Mouse (Mus musculus): Measurements from ENCODE around the gene Map3k4. TPM values are rescaled to one million over a fixed set of nuclear protein-coding genes. Genes with fewer than 3 reads are reported as not detected.

Map3k4 gene
- polyA plus RNA-seq, 1 experiment from 2014 or later, result 47.9 TPM

DNA sequence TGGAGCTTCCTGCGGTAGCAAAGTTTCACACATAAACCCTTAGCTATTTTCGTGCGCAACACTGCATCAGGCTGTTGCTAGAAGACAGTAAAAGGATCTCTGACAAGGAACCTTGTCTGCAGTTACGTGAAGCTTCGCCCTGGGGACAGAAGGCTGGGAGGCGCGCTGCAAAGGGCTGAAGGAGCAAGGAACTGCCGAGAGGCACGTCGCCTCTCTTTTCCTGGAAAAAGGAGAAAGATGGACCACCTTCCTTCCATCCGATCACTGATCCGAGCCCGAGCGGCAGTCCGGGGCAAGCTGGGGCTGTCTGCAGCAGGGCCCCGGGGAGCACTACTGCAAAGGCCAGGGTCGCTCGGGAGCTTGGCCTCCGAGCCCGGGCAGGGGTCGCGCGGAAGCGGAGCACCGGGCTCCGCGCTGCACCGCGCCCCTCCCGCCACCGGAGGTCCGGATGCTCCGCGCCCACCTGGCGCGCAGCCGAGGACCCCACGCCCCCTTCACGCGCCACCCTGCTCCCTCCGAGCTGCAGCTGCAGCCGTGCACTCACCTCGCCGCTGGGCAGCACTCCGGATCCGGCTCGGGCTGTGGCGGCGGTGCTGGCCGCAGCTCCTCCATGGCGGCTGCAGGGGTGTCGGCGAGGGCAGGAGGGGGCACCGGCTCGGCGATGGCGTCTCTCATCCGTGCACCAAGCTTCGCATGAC lies 493 bp downstream of the Map3k4 start:
- peak overlapping the region; percentile 80 for H3K4me2 ChIP-seq
- no peak for TF ChIP-seq CTCF (IDR thresholded peaks at IDR 0.05; ENCODE audit: low read depth)
- 0 out of 2 replicates have a peak, but pooled peaks cover 2% of the 10 kb centered on the region for H3K4me1 ChIP-seq (ENCODE audit: insufficient read depth)
- no peaks in the 10 kb centered on the region for H3K27me3 ChIP-seq (ENCODE audit: insufficient read depth, low read length)
- H3K36me3 ChIP-seq (ENCODE audit: insufficient read depth), result no peaks in the 10 kb centered on the region
- under 1% methylated on average over 58 of the region's 59 CpGs for WGBS
- peak overlapping the region; percentile 95 for H3K27ac ChIP-seq (ENCODE audit: low read depth)
- peak overlapping the region; percentile 89 for H3K9ac ChIP-seq
- H3K4me3 ChIP-seq (ENCODE audit: low read depth, low read length), result peak overlapping the region; percentile 96
- DNase-seq, result peak; percentile 43
- no peaks in the 10 kb centered on the region for H3K9me3 ChIP-seq (ENCODE audit: low read depth, low read length)
- peak; percentile 83 for ATAC-seq (ENCODE audit: insufficient read depth)

DNA sequence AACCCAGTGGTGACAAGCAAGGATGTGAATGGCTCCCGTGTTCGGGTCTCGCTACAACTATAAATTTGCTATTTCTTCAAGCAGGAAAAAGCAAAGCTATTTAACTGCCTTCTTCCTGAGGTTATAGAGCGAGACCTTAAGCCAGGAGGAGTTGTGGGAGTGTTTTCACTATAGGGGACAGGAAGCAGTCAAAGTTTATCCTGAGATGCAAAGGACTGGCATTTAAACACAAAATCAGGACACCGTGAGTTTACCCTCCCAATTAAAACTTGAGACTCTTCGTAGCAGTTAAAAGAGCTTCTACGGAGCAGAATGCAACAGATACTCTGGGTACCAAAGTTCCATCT lies 1.0 kb downstream of the Map3k4 start:
- H3K27ac ChIP-seq (ENCODE audit: low read depth), result peak overlapping the region; percentile 95
- 0 out of 2 replicates have a peak, but pooled peaks cover 2% of the 10 kb centered on the region for H3K4me1 ChIP-seq (ENCODE audit: insufficient read depth)
- ATAC-seq (ENCODE audit: insufficient read depth) (no peak), DNase-seq (no peak)
- peak overlapping the region; percentile 89 for H3K9ac ChIP-seq
- no peaks in the 10 kb centered on the region for H3K36me3 ChIP-seq (ENCODE audit: insufficient read depth)
- no peaks in the 10 kb centered on the region for H3K27me3 ChIP-seq (ENCODE audit: insufficient read depth, low read length)
- TF ChIP-seq CTCF (IDR thresholded peaks at IDR 0.05; ENCODE audit: low read depth), result no peak
- H3K9me3 ChIP-seq (ENCODE audit: low read depth, low read length), result no peaks in the 10 kb centered on the region
- H3K4me2 ChIP-seq, result peak overlapping the region; percentile 80
- 4% methylated on average over 7 of the region's 7 CpGs for WGBS
- H3K4me3 ChIP-seq (ENCODE audit: low read depth, low read length), result peak overlapping the region; percentile 96

DNA sequence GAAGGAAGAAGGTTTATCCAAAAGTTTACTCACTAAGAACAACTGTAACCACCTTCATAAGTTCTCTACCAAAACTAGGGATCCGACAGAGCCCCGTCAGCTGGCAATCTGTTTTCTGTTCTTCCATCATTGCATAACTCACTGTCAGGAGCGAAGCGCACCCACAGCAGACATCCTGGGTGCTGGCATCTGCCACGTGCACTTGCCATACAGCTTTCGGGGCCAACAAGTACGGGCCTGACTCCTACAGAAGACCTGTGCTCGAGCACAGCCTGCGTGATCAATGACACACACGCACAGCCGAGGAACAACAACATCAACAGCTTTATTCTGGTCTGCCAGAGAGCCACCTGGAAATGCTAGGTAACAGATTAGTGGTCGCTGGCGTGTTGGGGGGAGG lies 2.3 kb downstream of the Map3k4 start:
- no peaks in the 10 kb centered on the region for H3K9me3 ChIP-seq (ENCODE audit: low read depth, low read length)
- DNase-seq (no peak), ATAC-seq (ENCODE audit: insufficient read depth) (no peak)
- H3K4me2 ChIP-seq, result no peak overlapping the region
- H3K27ac ChIP-seq (ENCODE audit: low read depth), result no peak overlapping the region
- H3K36me3 ChIP-seq (ENCODE audit: insufficient read depth), result no peaks in the 10 kb centered on the region
- no peak overlapping the region for H3K4me3 ChIP-seq (ENCODE audit: low read depth, low read length)
- no peaks in the 10 kb centered on the region for H3K27me3 ChIP-seq (ENCODE audit: insufficient read depth, low read length)
- TF ChIP-seq CTCF (IDR thresholded peaks at IDR 0.05; ENCODE audit: low read depth), result no peak
- 89% methylated on average over 13 of the region's 13 CpGs for WGBS
- H3K4me1 ChIP-seq (ENCODE audit: insufficient read depth), result 0 out of 2 replicates have a peak, but pooled peaks cover 2% of the 10 kb centered on the region
- H3K9ac ChIP-seq, result no peak overlapping the region

DNA sequence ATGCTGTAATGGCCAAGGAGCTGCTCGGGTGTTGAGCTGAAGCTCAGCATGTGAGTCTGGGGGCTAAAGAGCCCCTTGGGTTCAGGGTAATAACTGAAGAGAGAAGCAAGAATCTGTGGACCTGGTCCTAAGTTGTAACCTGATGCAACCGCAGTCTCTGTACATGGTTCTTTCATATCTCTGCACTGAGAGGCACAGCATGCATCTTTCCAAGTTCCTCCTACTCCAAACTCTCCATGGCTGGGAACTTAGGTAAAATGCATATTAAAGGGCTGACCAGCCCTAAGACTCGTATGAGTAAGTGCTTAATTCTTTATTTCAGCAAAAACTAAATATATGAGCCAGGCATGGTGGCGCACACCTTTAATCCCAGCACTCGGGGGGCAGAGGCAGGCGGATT lies 6.3 kb downstream of the Map3k4 start:
- Histone ChIP-seq H3K27me3 (ENCODE audit: insufficient read depth, low read length) (no peaks in the 10 kb centered on the region), H3K27ac (ENCODE audit: low read depth) (no peak overlapping the region), H3K9me3 (ENCODE audit: low read depth, low read length) (no peaks in the 10 kb centered on the region), H3K4me3 (ENCODE audit: low read depth, low read length) (no peak overlapping the region), H3K4me1 (ENCODE audit: insufficient read depth) (0 out of 2 replicates have a peak, but pooled peaks cover 2% of the 10 kb centered on the region), H3K36me3 (ENCODE audit: insufficient read depth) (no peaks in the 10 kb centered on the region), H3K9ac (no peak overlapping the region), H3K4me2 (no peak overlapping the region)
- DNase-seq (no peak), ATAC-seq (ENCODE audit: insufficient read depth) (no peak)
- no peak for TF ChIP-seq CTCF (IDR thresholded peaks at IDR 0.05; ENCODE audit: low read depth)
- 92% methylated on average over 6 of the region's 6 CpGs for WGBS

DNA sequence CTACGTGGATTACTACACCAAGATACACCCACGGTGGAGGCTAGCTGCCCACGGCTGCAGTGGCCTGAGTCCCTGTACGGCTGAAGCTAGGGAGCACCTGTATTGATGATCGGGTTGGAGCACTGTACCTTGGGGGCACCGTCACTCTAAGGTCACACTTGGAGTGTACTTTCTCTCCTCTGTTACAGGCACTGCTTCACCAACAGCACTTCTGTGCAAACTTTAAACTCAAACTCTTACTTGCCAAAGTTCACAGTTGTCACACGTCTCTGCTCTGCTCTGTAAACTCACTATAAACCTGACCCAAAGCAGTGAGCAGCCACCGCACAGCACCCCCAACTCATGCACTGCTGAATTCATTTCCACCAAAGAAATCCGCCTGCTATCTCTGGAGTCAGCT lies 9.1 kb downstream of the Map3k4 start:
- H3K4me1 ChIP-seq (ENCODE audit: insufficient read depth), result no peaks in the 10 kb centered on the region
- 79% methylated on average over 9 of the region's 9 CpGs for WGBS
- no peaks in the 10 kb centered on the region for H3K9me3 ChIP-seq (ENCODE audit: low read depth, low read length)
- no peak for DNase-seq
- no peak overlapping the region for H3K9ac ChIP-seq
- H3K27ac ChIP-seq (ENCODE audit: low read depth), result no peak overlapping the region
- TF ChIP-seq CTCF (IDR thresholded peaks at IDR 0.05; ENCODE audit: low read depth), result no peak
- ATAC-seq (ENCODE audit: insufficient read depth), result no peak
- H3K4me3 ChIP-seq (ENCODE audit: low read depth, low read length), result no peak overlapping the region
- no peaks in the 10 kb centered on the region for H3K36me3 ChIP-seq (ENCODE audit: insufficient read depth)
- no peaks in the 10 kb centered on the region for H3K27me3 ChIP-seq (ENCODE audit: insufficient read depth, low read length)
- H3K4me2 ChIP-seq, result no peak overlapping the region

GRCm38 (mm10) chr17:12309059-12309458 lies 9.5 kb downstream of the Map3k4 start:
- Histone ChIP-seq H3K4me3 (ENCODE audit: low read depth, low read length) (no peak overlapping the region), H3K4me2 (no peak overlapping the region), H3K36me3 (ENCODE audit: insufficient read depth) (no peaks in the 10 kb centered on the region), H3K27ac (ENCODE audit: low read depth) (no peak overlapping the region), H3K9me3 (ENCODE audit: low read depth, low read length) (no peaks in the 10 kb centered on the region), H3K27me3 (ENCODE audit: insufficient read depth, low read length) (no peaks in the 10 kb centered on the region), H3K9ac (no peak overlapping the region), H3K4me1 (ENCODE audit: insufficient read depth) (no peaks in the 10 kb centered on the region)
- TF ChIP-seq CTCF (IDR thresholded peaks at IDR 0.05; ENCODE audit: low read depth), result no peak
- ATAC-seq (ENCODE audit: insufficient read depth), result no peak
- 80% methylated on average over 8 of the region's 8 CpGs for WGBS
- no peak for DNase-seq

GRCm38 (mm10) chr17:12307251-12308135 lies 11.1 kb downstream of the Map3k4 start:
- ATAC-seq (ENCODE audit: insufficient read depth), result no peak
- WGBS, result 66% methylated on average over 20 of the region's 20 CpGs
- H3K4me1 ChIP-seq (ENCODE audit: insufficient read depth), result no peaks in the 10 kb centered on the region
- H3K36me3 ChIP-seq (ENCODE audit: insufficient read depth), result no peaks in the 10 kb centered on the region
- no peaks in the 10 kb centered on the region for H3K27me3 ChIP-seq (ENCODE audit: insufficient read depth, low read length)
- no peak for TF ChIP-seq CTCF (IDR thresholded peaks at IDR 0.05; ENCODE audit: low read depth)
- no peak overlapping the region for H3K4me2 ChIP-seq
- no peak overlapping the region for H3K4me3 ChIP-seq (ENCODE audit: low read depth, low read length)
- no peak overlapping the region for H3K9ac ChIP-seq
- no peaks in the 10 kb centered on the region for H3K9me3 ChIP-seq (ENCODE audit: low read depth, low read length)
- no peak for DNase-seq
- no peak overlapping the region for H3K27ac ChIP-seq (ENCODE audit: low read depth)

All from lung, embryonic 14.5 days (tissue).